Mouse (Mus musculus): ENCODE measurements around the gene Mybphl.

Gene Mybphl

DNA sequence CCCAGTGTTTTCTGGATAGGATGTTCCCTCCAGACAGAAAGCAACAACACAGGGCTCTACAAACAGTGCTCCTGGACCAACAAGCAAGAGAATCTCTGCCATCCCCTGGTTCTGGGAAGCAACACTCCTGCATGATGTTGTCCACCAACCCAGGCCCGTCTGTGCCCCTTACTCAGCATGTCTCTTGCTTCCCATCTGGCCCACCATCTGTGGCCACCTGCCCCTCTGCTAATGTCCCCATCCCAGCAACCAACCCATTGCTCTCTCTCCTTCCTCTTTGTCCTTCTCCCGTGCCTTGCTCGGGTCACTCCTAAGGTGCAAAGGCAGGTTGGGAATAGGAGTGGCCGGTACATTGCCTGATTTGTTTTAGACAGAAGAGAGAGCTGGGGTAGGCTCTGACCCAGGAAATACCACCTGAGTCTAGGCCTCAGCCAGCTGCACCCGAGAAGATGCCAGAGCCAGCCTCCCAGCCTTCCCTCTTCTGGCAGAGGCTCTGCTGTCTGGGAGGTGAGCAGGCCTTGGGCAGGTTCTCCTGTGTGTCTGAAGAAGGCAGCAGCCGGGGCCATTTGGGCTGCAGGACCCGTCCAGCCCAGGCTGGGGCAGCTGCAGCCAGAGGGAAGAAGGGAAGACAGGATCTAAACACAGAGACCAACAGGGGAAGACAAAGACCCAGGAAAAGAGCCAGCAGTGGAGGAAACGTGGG is 45.1 kb downstream of the Mybphl start:
- peak; percentile 25 to 31 for DNase-seq (ENCODE audit: low spot score in 2 of 2)

DNA sequence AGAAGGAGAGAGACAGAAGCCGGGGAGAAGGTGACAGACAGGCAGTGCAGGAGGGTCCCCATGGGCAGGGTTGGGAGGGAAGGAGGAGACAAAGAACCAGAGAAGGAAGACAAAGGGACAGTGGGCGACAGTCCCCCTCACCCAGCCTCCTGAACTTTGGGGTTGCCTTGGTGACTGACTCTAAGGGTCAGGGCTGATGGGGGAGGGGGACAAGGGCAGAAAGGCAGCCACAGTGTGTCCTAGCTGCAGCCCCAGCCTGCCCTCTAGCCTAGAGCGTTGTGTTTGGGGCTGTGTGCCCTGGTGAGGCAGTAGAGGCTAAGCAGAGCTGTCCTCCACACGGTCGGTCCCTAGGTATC is 45.6 kb downstream of the Mybphl start:
- DNase-seq (ENCODE audit: low spot score in 2 of 2): peak in 1 of 2 experiments; percentile 38

DNA sequence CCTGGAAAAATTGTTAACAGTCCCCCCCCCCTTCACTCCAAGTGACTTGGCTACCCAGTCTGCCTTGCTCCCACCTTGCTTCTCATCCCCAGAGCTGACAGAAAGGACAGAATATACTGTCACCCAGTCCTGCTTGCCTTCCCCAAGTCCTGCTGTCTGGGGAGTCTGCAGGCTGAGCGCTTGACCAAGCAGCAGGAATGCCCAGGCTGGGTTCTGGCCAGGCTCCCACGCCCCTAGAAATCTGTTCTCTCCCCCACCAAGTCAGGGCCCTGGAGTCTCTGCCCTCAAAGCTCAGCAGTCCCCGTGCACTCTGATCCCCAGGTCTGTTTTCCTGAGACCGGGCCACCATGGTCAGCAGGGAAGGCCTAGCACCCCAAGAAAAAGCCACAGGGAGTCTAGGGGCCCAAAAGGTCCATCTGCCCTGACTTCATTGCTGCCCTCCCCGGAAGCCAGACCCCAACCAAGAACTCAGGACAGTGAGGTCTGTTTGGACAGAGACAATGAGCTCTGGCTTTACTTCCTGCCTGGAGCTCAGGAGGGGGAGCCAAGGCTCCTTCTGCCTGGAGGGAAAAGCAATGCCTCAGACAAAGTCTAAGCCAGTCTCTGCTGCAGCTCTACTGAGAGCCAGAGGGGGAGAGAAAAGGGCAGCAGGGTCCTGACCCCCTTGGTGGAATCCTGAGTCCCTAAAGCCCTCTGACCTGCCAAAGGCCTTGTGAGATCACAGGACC is 46.5 kb downstream of the Mybphl start:
- DNase-seq (ENCODE audit: low spot score in 2 of 2): peak; percentile 36 to 40

DNA sequence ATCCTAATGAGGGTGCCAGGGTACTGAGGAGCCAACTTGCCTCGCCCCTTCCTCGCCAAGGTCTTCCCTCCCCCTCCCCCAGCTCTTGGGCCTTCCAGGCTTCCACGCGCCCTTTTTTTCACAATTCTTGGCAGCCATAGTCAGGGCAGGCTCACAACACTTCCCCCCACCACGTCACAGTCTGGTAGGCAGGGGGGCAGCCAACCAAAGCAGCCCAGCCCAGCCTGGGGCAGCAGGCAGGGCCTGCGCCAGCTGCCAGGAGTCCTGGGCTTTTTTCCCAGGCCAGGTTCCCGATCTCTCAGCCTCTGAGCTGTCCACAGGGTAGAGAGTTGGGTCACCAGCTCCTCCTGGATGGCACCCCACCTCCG is 47.0 kb downstream of the Mybphl start:
- DNase-seq (ENCODE audit: low spot score in 2 of 2): peak; percentile 76 to 80

DNA sequence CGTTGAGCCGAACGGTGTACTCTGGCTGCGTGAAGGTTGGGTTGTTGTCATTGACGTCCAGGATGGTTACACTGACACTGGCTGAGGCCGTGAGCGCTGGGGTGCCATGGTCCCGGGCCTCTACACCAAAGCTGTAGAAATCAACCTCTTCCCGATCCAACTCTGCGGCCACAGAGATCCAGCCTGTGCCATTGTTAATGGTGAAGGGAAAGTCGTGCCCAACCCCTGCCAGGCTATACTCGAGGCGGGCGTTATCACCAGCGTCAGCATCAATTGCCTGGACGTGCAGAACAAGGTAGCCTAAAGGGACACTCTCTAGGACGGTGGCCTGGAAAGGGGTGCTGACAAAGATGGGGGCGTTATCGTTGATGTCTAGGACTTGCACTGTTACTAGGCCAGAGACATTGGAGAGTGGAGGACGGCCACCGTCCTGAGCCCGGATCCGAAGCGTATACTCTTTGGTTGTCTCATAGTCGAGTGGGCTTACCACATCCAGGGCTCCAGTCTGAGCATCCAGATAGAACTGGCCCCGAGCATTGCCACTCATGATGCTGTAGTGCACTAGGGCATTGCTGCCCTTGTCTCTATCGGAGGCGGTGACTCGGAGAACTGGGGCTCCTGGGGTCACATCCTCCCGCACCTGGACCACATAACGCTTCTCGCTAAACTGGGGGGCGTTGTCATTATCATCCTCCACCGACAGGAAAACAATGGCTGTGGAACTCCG is 49.1 kb downstream of the Mybphl start:
- DNase-seq (ENCODE audit: low spot score in 2 of 2): peak in 1 of 2 experiments; percentile 39

DNA sequence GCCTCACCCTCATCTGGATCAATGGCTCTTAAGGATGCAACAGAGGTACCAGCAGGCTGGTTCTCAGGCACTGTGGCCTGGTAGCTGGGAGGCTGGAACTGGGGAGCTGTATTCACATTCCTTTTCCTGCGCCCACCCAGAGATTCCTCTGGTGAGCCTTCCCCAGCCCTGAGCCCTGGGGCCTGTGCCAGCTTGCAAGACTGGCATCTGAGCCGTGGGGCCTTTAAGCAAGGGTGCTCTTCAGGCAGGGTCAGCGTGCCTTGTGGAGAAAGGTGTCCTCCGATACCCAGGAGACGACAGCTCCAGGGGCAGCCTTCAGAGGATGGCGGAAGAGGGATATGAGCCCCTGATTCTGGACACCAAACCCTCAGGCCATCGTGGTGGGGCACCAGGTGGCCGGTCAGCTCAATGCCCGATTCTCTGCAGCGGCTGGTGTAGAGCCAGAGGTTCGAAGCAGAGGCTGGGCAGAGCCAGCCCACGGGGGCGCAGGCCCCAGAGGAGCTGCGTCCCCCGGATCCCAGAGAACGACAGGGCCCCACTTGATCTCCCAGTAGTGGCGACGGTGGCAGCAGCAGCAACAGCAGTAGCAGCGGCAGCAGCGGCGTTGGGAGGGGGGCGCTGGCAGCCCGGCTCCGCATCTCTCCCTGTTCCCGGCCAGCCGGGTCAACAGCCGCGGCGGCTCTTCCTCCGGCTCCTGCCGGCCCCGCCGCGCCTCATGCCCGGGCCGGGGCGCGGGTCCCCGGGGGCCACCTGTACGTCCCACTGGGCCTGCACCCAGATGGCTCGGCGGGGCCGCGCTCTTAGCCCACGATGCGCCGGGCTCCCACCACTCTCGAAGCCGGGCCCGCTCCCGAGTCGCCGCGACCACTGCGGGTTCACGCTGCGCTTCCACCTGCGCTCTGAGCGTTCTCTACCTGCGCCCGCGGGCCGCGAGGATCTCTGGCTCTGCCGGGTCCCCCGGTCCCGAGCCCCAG is 50.4 kb downstream of the Mybphl start, which contains the start of gene Celsr2:
Celsr2 (minus strand) TSS at position 696 of the 974 bp plus-strand sequence.
- peak; percentile 63 to 65 for DNase-seq (ENCODE audit: low spot score in 2 of 2)

DNA sequence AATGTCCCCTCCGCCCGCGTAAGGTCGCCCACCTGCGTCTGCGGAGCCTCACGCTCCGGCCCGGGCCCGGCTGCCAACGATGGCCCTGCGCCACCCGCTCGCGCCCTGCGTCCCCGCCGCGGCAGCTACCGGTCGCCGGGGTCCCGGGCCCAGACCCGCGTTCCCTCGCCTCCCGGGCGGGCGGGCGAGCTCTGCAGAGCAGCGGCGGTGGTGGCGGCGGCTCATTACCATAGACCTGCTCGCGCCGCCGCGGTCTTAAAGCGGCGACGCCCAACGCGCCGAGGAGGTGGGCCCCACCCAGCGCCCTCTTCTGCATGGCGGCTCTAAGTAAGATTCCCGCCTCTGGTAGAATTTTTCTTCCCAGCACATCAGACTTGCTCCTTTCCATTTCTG is 51.1 kb downstream of the Mybphl start:
- DNase-seq (ENCODE audit: low spot score in 2 of 2): peak; percentile 92 to 93

DNA sequence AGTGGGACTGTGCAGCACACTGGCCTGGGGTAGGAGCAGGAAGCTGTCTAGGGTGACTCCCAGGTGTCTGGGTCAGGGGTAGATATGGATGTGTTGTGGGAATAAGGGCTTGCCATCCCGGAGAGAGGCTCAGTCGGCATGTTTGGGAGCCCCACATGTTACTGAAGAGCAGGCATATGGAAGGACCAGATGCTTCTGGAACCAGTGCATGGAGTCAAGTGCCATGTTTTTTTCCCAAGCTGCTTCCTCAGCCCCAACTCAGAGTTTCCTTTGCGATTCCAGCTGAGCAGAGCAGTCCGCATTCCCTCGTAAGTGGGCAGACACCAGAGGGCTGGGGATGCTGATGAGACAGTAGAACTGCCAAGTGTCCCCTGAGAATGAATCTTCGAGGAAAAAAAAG is 58.3 kb downstream of the Mybphl start:
- peak in 1 of 2 experiments; percentile 72 for DNase-seq (ENCODE audit: low spot score in 2 of 2)

DNA sequence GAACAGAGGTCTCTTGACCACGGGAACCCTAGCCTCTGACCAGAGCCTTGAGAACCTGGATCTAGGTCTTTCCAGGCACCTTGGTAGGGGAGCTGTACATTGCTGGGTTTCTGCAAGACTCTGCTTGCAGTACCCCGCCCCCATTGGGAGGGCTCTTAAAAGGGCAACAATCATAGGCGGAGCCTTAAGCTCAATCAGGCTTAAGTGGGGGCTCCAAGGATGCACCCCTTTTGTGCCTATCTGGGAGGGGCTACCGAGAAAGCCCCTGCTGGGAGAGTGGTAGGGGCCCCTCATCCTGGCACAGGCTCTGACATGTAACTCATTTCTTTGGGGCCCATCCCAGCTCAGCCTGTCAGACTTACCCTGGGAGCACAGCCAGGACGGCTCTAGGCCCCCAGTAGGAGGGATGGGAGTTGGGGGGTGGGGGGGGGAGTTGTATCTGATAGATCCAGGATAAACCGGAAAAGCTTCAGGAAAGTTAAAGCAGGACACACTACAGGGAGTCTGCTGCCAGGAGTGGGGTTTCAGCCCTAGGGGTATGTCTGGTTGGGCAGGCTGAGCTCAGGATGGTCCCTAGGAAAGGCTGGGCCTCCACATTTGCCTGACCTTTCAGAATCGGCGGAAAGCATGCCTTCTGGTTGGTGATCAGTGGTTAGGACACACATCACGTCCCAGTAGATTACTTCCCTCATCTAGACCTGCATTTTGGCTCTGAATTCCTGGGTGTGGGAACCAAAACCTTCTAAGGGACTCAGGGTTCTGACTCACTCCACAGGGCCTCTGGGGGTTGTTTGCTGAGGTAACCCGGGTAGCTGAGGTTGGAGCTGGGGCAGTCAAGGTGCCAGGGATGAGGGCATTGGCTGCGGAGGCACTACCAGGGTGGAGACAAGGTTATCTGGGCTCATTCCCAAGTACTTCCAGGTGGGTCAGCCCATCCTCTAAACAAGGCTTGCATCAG is 59.4 kb downstream of the Mybphl start:
- DNase-seq (ENCODE audit: low spot score in 2 of 2): peak; percentile 74 to 79

DNA sequence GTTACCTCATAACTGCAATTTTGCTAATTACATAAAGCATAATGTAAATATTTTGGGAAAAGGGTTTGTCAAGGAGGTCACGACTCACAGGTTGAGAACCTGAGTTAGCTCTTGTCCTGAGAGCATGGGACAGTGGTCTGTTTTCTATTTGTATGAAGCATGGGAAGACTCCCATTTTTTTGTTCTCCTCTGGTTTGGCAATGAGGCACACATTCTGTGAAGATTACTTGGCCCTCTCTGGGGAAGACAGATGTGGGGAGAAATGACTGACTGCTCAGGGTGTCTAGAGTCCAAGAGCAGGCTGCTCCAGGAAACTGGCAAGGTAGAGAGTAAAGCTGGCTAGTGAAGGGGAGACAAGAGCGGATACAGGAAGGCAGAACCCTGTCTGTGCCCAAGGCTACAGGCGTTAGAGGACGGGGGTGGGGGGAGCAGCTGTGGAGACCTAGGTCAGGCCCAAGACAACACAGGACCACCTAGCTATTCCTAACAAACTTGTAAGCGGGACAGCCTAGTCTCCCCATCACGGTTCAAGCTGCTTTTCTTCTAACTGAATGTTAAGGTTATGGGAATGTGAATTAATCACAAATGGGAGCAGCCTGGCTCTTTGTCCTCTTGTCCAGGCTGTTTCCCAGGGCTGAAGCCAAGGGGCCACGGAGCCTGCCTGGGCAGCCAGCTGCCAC is 60.4 kb downstream of the Mybphl start:
- DNase-seq (ENCODE audit: low spot score in 2 of 2): no peak

DNA sequence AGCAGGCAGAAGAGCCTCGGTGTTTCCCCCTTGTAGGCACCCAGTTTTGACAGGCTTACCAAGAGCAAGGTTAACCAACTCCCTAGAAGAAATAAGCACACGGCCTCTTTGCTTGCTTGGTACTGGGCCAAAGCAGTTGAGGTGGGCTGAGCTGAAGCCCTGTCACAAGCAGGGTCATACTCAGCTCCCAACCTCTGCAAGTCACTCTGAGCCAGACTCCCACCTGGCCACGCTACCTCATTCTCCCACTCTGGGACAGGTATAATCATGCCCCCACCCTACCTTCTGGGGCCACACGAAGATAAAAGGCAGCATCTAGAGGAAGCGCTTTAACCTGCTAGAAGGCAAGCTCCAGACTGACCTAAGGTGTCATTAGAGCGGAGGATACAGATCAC is 60.9 kb downstream of the Mybphl start:
- no peak for DNase-seq (ENCODE audit: low spot score in 2 of 2)

All from right cerebral cortex, postnatal 10 days (tissue).